Mouse (Mus musculus): Measurements from ENCODE around the gene Fkbpl. TPM values are rescaled to one million over a fixed set of nuclear protein-coding genes. Genes with fewer than 3 reads are reported as not detected.

The Fkbpl gene
- polyA plus RNA-seq, 1 experiment, result 0.48 TPM

GRCm38 (mm10) chr17:34605609-34606008 lies 39.0 kb upstream of the Fkbpl start:
- Histone ChIP-seq H3K9me3 (ENCODE audit: control insufficient read depth, low read length) (no peaks in the 10 kb centered on the region), H3K27me3 (ENCODE audit: control insufficient read depth) (no peaks in the 10 kb centered on the region), H3K4me3 (replicated peaks) (peak overlapping the region; percentile 94), H3K36me3 (ENCODE audit: control insufficient read depth) (peaks cover 39% of the 10 kb centered on the region), H3K4me1 (ENCODE audit: control insufficient read depth) (peaks cover 68% of the 10 kb centered on the region)
- no peak for TF ChIP-seq TAL1 (IDR thresholded peaks at IDR 0.05; ENCODE audit: low read length)

- Histone ChIP-seq H3K9me3 (ENCODE audit: control insufficient read depth, low read length) (no peaks in the 10 kb centered on the region), H3K4me1 (ENCODE audit: control insufficient read depth) (peaks cover 66% of the 10 kb centered on the region), H3K4me3 (replicated peaks) (peak overlapping the region; percentile 94), H3K36me3 (ENCODE audit: control insufficient read depth) (peaks cover 40% of the 10 kb centered on the region), H3K27me3 (ENCODE audit: control insufficient read depth) (no peaks in the 10 kb centered on the region)
- TF ChIP-seq GATA1 (IDR thresholded peaks at IDR 0.05; ENCODE audit: low read length) (no peak), TAL1 (IDR thresholded peaks at IDR 0.05; ENCODE audit: low read length) (no peak)
Observed at GRCm38 (mm10) chr17:34606186-34607039, 38.2 kb upstream of the Fkbpl start.

GRCm38 (mm10) chr17:34607997-34608396 lies 36.6 kb upstream of the Fkbpl start:
- Histone ChIP-seq H3K9me3 (ENCODE audit: control insufficient read depth, low read length) (no peaks in the 10 kb centered on the region), H3K27me3 (ENCODE audit: control insufficient read depth) (no peaks in the 10 kb centered on the region), H3K4me1 (ENCODE audit: control insufficient read depth) (peaks cover 56% of the 10 kb centered on the region), H3K4me3 (replicated peaks) (no peak overlapping the region), H3K36me3 (ENCODE audit: control insufficient read depth) (peaks cover 47% of the 10 kb centered on the region)
- no peak for TF ChIP-seq GATA1 (IDR thresholded peaks at IDR 0.05; ENCODE audit: low read length)
- TF ChIP-seq TAL1 (IDR thresholded peaks at IDR 0.05; ENCODE audit: low read length), result no peak

- H3K36me3 ChIP-seq (ENCODE audit: control insufficient read depth), result peaks cover 68% of the 10 kb centered on the region
- peaks cover 43% of the 10 kb centered on the region for H3K4me1 ChIP-seq (ENCODE audit: control insufficient read depth)
- no peaks in the 10 kb centered on the region for H3K9me3 ChIP-seq (ENCODE audit: control insufficient read depth, low read length)
- H3K27me3 ChIP-seq (ENCODE audit: control insufficient read depth), result no peaks in the 10 kb centered on the region
- no peak overlapping the region for H3K4me3 ChIP-seq (replicated peaks)
- TF ChIP-seq TAL1 (IDR thresholded peaks at IDR 0.05; ENCODE audit: low read length), result no peak
- no peak for TF ChIP-seq GATA1 (IDR thresholded peaks at IDR 0.05; ENCODE audit: low read length)
Observed at GRCm38 (mm10) chr17:34611050-34611449, 33.5 kb upstream of the Fkbpl start.

GRCm38 (mm10) chr17:34613054-34613645 lies 31.4 kb upstream of the Fkbpl start:
- H3K27me3 ChIP-seq (ENCODE audit: control insufficient read depth), result no peaks in the 10 kb centered on the region
- peaks cover 23% of the 10 kb centered on the region for H3K4me1 ChIP-seq (ENCODE audit: control insufficient read depth)
- no peaks in the 10 kb centered on the region for H3K9me3 ChIP-seq (ENCODE audit: control insufficient read depth, low read length)
- H3K4me3 ChIP-seq (replicated peaks), result no peak overlapping the region
- TF ChIP-seq TAL1 (IDR thresholded peaks at IDR 0.05; ENCODE audit: low read length) (no peak), GATA1 (IDR thresholded peaks at IDR 0.05; ENCODE audit: low read length) (no peak)
- peaks cover 65% of the 10 kb centered on the region for H3K36me3 ChIP-seq (ENCODE audit: control insufficient read depth)

- H3K9me3 ChIP-seq (ENCODE audit: control insufficient read depth, low read length), result no peaks in the 10 kb centered on the region
- TF ChIP-seq GATA1 (IDR thresholded peaks at IDR 0.05; ENCODE audit: low read length), result no peak
- TF ChIP-seq TAL1 (IDR thresholded peaks at IDR 0.05; ENCODE audit: low read length), result no peak
- peaks cover 59% of the 10 kb centered on the region for H3K36me3 ChIP-seq (ENCODE audit: control insufficient read depth)
- peaks cover 17% of the 10 kb centered on the region for H3K4me1 ChIP-seq (ENCODE audit: control insufficient read depth)
- no peaks in the 10 kb centered on the region for H3K27me3 ChIP-seq (ENCODE audit: control insufficient read depth)
- H3K4me3 ChIP-seq (replicated peaks), result no peak overlapping the region
Observed at GRCm38 (mm10) chr17:34613830-34614229, 30.7 kb upstream of the Fkbpl start.

GRCm38 (mm10) chr17:34615871-34616270 lies 28.7 kb upstream of the Fkbpl start, which contains the start of gene Egfl8:
TSS of gene Egfl8 (minus strand) at chr17:34615971.
- Histone ChIP-seq H3K4me1 (ENCODE audit: control insufficient read depth) (peaks cover 17% of the 10 kb centered on the region), H3K36me3 (ENCODE audit: control insufficient read depth) (peaks cover 51% of the 10 kb centered on the region), H3K9me3 (ENCODE audit: control insufficient read depth, low read length) (no peaks in the 10 kb centered on the region)

GRCm38 (mm10) chr17:34618999-34619398 lies 25.6 kb upstream of the Fkbpl start:
- no peaks in the 10 kb centered on the region for H3K9me3 ChIP-seq (ENCODE audit: control insufficient read depth, low read length)
- H3K4me1 ChIP-seq (ENCODE audit: control insufficient read depth), result peaks cover 20% of the 10 kb centered on the region
- no peaks in the 10 kb centered on the region for H3K27me3 ChIP-seq (ENCODE audit: control insufficient read depth)
- H3K36me3 ChIP-seq (ENCODE audit: control insufficient read depth), result peaks cover 30% of the 10 kb centered on the region
- H3K4me3 ChIP-seq (replicated peaks), result no peak overlapping the region
- TF ChIP-seq GATA1 (IDR thresholded peaks at IDR 0.05; ENCODE audit: low read length) (no peak), TAL1 (IDR thresholded peaks at IDR 0.05; ENCODE audit: low read length) (no peak)

More at GRCm38 (mm10) chr17:34615871-34616270, 28.7 kb upstream of the Fkbpl start, which contains the start of gene Egfl8:
- H3K27me3 ChIP-seq (ENCODE audit: control insufficient read depth), result no peaks in the 10 kb centered on the region
- no peak within 1 kb of the TSS for H3K4me3 ChIP-seq (replicated peaks)
- TF ChIP-seq GATA1 (IDR thresholded peaks at IDR 0.05; ENCODE audit: low read length), result no peak
- TF ChIP-seq TAL1 (IDR thresholded peaks at IDR 0.05; ENCODE audit: low read length), result no peak

GRCm38 (mm10) chr17:34621006-34621405 lies 23.6 kb upstream of the Fkbpl start:
- Histone ChIP-seq H3K4me1 (ENCODE audit: control insufficient read depth) (peaks cover 20% of the 10 kb centered on the region), H3K4me3 (replicated peaks) (no peak overlapping the region), H3K9me3 (ENCODE audit: control insufficient read depth, low read length) (no peaks in the 10 kb centered on the region), H3K27me3 (ENCODE audit: control insufficient read depth) (no peaks in the 10 kb centered on the region), H3K36me3 (ENCODE audit: control insufficient read depth) (peaks cover 19% of the 10 kb centered on the region)
- TF ChIP-seq TAL1 (IDR thresholded peaks at IDR 0.05; ENCODE audit: low read length) (no peak), GATA1 (IDR thresholded peaks at IDR 0.05; ENCODE audit: low read length) (no peak)
